Mouse (Mus musculus) cerebellum, adult 2 months (tissue): ENCODE measurements around the gene Psmb11. TPM values are rescaled to one million over a fixed set of nuclear protein-coding genes. Genes with fewer than 3 reads are reported as not detected.

Experiments
- DNase-seq, 2 experiments: peaks; one replicate each; pipeline ENCODE4 v3.0.0; 2021
- H3K27ac ChIP-seq: fragments of 200-500 bp; 2 replicates; pipeline ENCODE4 v1.5.1; 2012; ENCODE audit warnings: low read length, control low read depth, inconsistent platforms; ENCODE audit not compliant: insufficient read depth
- H3K27me3 ChIP-seq: fragments of 200-500 bp; 2 replicates; pipeline ENCODE4 v1.6.1; 2012; ENCODE audit warnings: inconsistent platforms, mild to moderate bottlenecking, low read length, moderate library complexity; ENCODE audit not compliant: control insufficient read depth, insufficient read depth
- H3K4me1 ChIP-seq: fragments of 200-500 bp; 2 replicates; pipeline ENCODE4 v1.6.1; 2011; ENCODE audit warnings: low read length; ENCODE audit not compliant: control insufficient read depth, insufficient read depth
- H3K4me3 ChIP-seq: fragments of 200-500 bp; replicated peaks from 2 replicates; pipeline ENCODE3; 2011; ENCODE audit warnings: mild to moderate bottlenecking, low read depth, low read length, control low read depth; ENCODE audit not compliant: insufficient read depth
- CTCF ChIP-seq: fragments of 200-500 bp; IDR thresholded peaks from 2 replicates; pipeline ENCODE4 v1.5.1; 2011; ENCODE audit warnings: low read depth, mild to moderate bottlenecking, control low read depth, low read length, moderate library complexity, borderline replicate concordance; ENCODE audit not compliant: insufficient read depth
- POLR2A ChIP-seq: fragments of 200-500 bp; IDR thresholded peaks from 2 replicates; pipeline ENCODE4 v1.6.1; 2011; ENCODE audit warnings: low read length, control low read depth, borderline replicate concordance; ENCODE audit not compliant: insufficient read depth
- WGBS: fragments of 180-500 bp; shearing (Covaris S2); methylation state at CpG from one replicate; pipeline ENCODE4 v1.1.7; 2018; 5-methylcytosine and 5-hydroxymethylcytosine counted together
- polyA plus RNA-seq: library from polyadenylated mRNA; depleted of rRNA; stranded (reverse); fragments of >200 nt; gene quantifications from 2 replicates; pipeline ENCODE4 v1.2.3, GENCODE M21; 2012; rRNA removed

Psmb11 gene
- polyA plus RNA-seq, 1 experiment: not detected

DNA sequence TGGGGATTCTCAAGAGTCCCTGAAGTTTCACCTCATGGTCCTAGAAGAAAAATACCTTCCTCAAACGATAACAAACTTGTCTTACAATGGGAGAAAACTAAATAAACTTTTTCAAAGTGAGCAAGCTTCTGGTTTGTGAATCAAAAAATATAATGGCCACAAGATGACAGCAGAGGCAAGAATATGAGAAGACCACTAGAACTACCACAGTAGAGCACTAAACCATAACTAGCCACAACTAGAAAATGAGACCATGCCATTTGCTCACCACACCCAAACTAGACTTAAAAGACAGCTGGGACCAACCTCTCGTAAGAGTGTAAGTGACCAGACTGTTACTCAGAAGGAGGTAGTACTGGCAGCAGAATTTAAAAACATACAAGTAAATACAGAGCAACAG, 38.8 kb downstream of the Psmb11 start:
- WGBS: 73% methylated on average over 2 of the region's 2 CpGs
- Histone ChIP-seq H3K27me3 (no peaks in the 10 kb centered on the region), H3K4me3 (no peak overlapping the region), H3K4me1 (no peaks in the 10 kb centered on the region), H3K27ac (no peak overlapping the region)
- no peak for DNase-seq
- no peak for TF ChIP-seq CTCF

- WGBS: 86% methylated on average over 10 of the region's 10 CpGs
- no peak for TF ChIP-seq POLR2A
- no peak for TF ChIP-seq CTCF
- peak in 1 of 2 experiments; percentile 38 for DNase-seq
- Histone ChIP-seq H3K4me3 (no peak overlapping the region), H3K4me1 (no peaks in the 10 kb centered on the region), H3K27me3 (no peaks in the 10 kb centered on the region), H3K27ac (no peak overlapping the region)
Observed at GRCm38 (mm10) chr14:54664477-54665222, 43.4 kb downstream of the Psmb11 start.

GRCm38 (mm10) chr14:54669381-54669780, 48.1 kb downstream of the Psmb11 start:
- WGBS: 65% methylated on average over 4 of the region's 4 CpGs

GRCm38 (mm10) chr14:54674317-54674716, 53.1 kb downstream of the Psmb11 start:
- WGBS: 39% methylated on average over 2 of the region's 2 CpGs
- TF ChIP-seq CTCF (no peak), POLR2A (no peak)
- no peak for DNase-seq
- Histone ChIP-seq H3K4me3 (no peak overlapping the region), H3K4me1 (peaks cover 6% of the 10 kb centered on the region; the same call in 1 of the 2 replicates), H3K27ac (no peak overlapping the region), H3K27me3 (no peaks in the 10 kb centered on the region)

More at GRCm38 (mm10) chr14:54669381-54669780, 48.1 kb downstream of the Psmb11 start:
- Histone ChIP-seq H3K4me3 (no peak overlapping the region), H3K4me1 (no peaks in the 10 kb centered on the region), H3K27me3 (no peaks in the 10 kb centered on the region), H3K27ac (no peak overlapping the region)
- TF ChIP-seq POLR2A: no peak
- peak; percentile 59 for TF ChIP-seq CTCF
- peak in 1 of 2 experiments; percentile 62 for DNase-seq

- Histone ChIP-seq H3K27ac (0 out of 2 replicates have a peak overlapping the region, but pooled peaks have one; percentile 20), H3K4me3 (no peak overlapping the region), H3K27me3 (no peaks in the 10 kb centered on the region), H3K4me1 (peaks cover 6% of the 10 kb centered on the region; the same call in 1 of the 2 replicates)
- no peak for DNase-seq
- WGBS: 78% methylated on average over 5 of the region's 5 CpGs
- TF ChIP-seq POLR2A: no peak
- no peak for TF ChIP-seq CTCF
Observed at GRCm38 (mm10) chr14:54676290-54676689, 55.1 kb downstream of the Psmb11 start.

DNA sequence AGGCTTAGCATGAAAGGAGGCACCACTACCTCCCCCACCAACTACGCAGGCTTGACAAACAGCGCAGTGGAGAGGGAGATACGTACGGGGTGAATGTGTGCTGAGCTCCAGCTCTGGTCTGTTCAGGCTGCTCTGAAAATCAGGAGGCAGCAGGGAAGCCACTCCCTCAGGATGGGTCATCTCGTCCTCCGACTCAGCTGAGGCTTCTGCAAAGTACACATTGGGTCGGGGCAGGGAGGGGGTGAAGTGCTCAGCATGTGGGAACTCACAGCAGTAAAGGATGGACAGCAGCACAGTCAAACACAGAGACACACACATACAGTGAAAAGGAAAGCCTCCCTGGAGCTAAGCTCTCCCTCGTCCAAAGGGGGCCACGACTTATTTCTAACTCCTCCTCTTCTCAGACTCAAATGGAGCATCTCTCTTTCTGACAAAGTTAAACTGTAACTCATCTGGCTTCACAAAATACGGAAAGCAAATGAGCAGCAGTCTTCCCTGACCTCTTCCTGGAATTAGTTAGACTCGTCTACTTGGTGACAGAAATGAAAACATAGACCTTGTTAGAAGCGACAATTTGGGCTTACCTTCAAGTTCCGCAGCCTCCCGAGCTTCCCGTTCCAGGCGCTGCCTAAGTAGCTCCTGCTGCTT, 57.5 kb downstream of the Psmb11 start:
- Histone ChIP-seq H3K27me3 (no peaks in the 10 kb centered on the region), H3K4me1 (peaks cover 8% of the 10 kb centered on the region; the same call in 1 of the 2 replicates), H3K27ac (no peak overlapping the region), H3K4me3 (no peak overlapping the region)
- 82% methylated on average over 16 of the region's 16 CpGs for WGBS
- TF ChIP-seq CTCF (no peak), POLR2A (no peak)
- DNase-seq: no peak

Other genes starting within 250 kb of the Psmb11 start
- 1.4 and 1.5 TPM in 2 replicates for gene Slc7a7, start 203.7 kb upstream of the Psmb11 start, polyA plus RNA-seq
- gene Mrpl52, start 194.5 kb upstream of the Psmb11 start, polyA plus RNA-seq: 130 and 136 TPM in 2 replicates
- 14.9 and 15.9 TPM in 2 replicates for gene Mmp14, start 189.8 kb upstream of the Psmb11 start, polyA plus RNA-seq
- 48.1 and 48.6 TPM in 2 replicates for gene Lrp10, start 157.3 kb upstream of the Psmb11 start, polyA plus RNA-seq
- 13.0 and 14.4 TPM in 2 replicates for gene Rem2, start 145.3 kb upstream of the Psmb11 start, polyA plus RNA-seq
- gene Prmt5, start 103.9 kb upstream of the Psmb11 start, polyA plus RNA-seq: 60.3 and 64.3 TPM in 2 replicates
- 9.5 and 9.9 TPM in 2 replicates for gene Haus4, start 66.8 kb upstream of the Psmb11 start, polyA plus RNA-seq
- gene Ajuba, start 43.9 kb upstream of the Psmb11 start, polyA plus RNA-seq: 1.9 TPM in 2 replicates
- 3.2 and 4.0 TPM in 2 replicates for gene 4931414P19Rik, start 15.4 kb upstream of the Psmb11 start, polyA plus RNA-seq
- 221 and 225 TPM in 2 replicates for gene Psmb5, start 3.4 kb upstream of the Psmb11 start, polyA plus RNA-seq
- not detected in 2 replicates for gene Gm17606, start 19.5 kb downstream of the Psmb11 start, polyA plus RNA-seq
- gene Cdh24, start 19.9 kb downstream of the Psmb11 start, polyA plus RNA-seq: 7.6 and 10.3 TPM in 2 replicates
- gene 1700123O20Rik, start 64.8 kb downstream of the Psmb11 start, polyA plus RNA-seq: 45.2 and 51.0 TPM in 2 replicates
- gene Acin1, start 65.5 kb downstream of the Psmb11 start, polyA plus RNA-seq: 199 and 207 TPM in 2 replicates
- gene Gm29776, start 77.4 kb downstream of the Psmb11 start, polyA plus RNA-seq: 0.03 and 0.08 TPM in 2 replicates
- gene Cebpe, start 90.7 kb downstream of the Psmb11 start, polyA plus RNA-seq: 0.08 TPM in 2 replicates
- gene Slc7a8, start 160.5 kb downstream of the Psmb11 start, polyA plus RNA-seq: 37.1 and 41.6 TPM in 2 replicates
- gene Rnf212b, start 192.7 kb downstream of the Psmb11 start, polyA plus RNA-seq: not detected in 2 replicates
- 12.0 and 12.4 TPM in 2 replicates for gene Homez, start 249.5 kb downstream of the Psmb11 start, polyA plus RNA-seq